Mouse (Mus musculus): ENCODE data around the gene Atp11a.

GRCm38 (mm10) chr8:12895535-12896150 is 138.8 kb downstream of the Atp11a start:
- no peak for TF ChIP-seq EP300 (IDR thresholded peaks at IDR 0.05)
- peak; percentile 63 for TF ChIP-seq CTCF (IDR thresholded peaks at IDR 0.05)

Measured in lung, postnatal 0 days (tissue).